ENCODE assay signal across 8 mouse cellular contexts in the genomic region with DNA sequence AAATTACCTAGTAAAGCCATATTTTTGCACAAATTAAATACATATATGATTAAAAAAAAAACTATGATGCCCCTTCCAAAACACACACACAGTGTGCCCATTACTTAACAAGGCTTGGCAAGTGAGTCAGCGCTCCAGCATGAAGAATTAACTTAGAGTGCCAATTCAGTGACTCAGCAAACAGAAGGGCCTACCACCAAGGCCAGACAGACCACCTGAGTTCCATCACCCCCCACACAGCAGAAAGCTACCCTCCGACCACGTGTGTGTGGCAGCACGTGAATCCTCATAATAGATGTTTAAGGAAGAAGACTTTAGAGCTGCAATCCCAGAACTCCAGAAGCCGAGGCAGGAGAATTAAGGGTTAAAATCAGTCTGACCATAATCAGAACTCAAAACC. TPM values are rescaled to one million over a fixed set of nuclear protein-coding genes. Genes with fewer than 3 reads are reported as not detected.
DNase-seq lines count a peak whose midpoint lies in the region; ATAC-seq and TF ChIP-seq lines count a peak whose summit lies in the region.

No protein-coding gene starts in this region.

- peak overlapping the region; percentile 90 for H3K4me2 ChIP-seq in CH12.LX (ENCODE audit: insufficient read depth, low read depth, poor library complexity, severe bottlenecking)
- peak overlapping the region; percentile 66 for H3K4me2 ChIP-seq in embryonic facial prominence, embryonic 15.5 days (replicated peaks)
- peak overlapping the region; percentile 88 for H3K4me2 ChIP-seq in limb, embryonic 13.5 days (replicated peaks)
- H3K4me2 ChIP-seq in stomach, embryonic 15.5 days = peak overlapping the region; percentile 61

- in situ Hi-C loops in CH12.LX (cut with MboI; ENCODE audit: low pct_ligation_motif_present, low pct_unique_long_range_greater_than_20kb, low sequenced_read_pairs) = loop anchor here (5.0 kb wide), 1 partner anchor 35 kb away; no protein-coding TSS in a partner anchor

- peaks cover 45% of the 10 kb centered on the region for H3K79me2 ChIP-seq in CH12.LX (replicated peaks; ENCODE audit: control insufficient read depth, extremely low read depth, insufficient read depth, poor library complexity, severe bottlenecking)

- no peaks in the 10 kb centered on the region for H3K27me3 ChIP-seq in CH12.LX (replicated peaks)
- H3K27me3 ChIP-seq in embryonic facial prominence, embryonic 15.5 days = no peaks in the 10 kb centered on the region
- H3K27me3 ChIP-seq in limb, embryonic 13.5 days = no peaks in the 10 kb centered on the region
- no peaks in the 10 kb centered on the region for H3K27me3 ChIP-seq in stomach, embryonic 15.5 days (replicated peaks)

- TF ChIP-seq EP300 in CH12.LX (IDR thresholded peaks at IDR 0.05; ENCODE audit: low read length) = no peak

- peaks cover 0 to 32% of the 10 kb centered on the region in 2 experiments; a peak in 2 of 4 replicates for H3K4me1 ChIP-seq in CH12.LX (ENCODE audit: control insufficient read depth in 1 of 2, insufficient read depth in 2 of 2)
- H3K4me1 ChIP-seq in embryonic facial prominence, embryonic 15.5 days = peaks cover 10% of the 10 kb centered on the region
- peaks cover 13% of the 10 kb centered on the region for H3K4me1 ChIP-seq in limb, embryonic 13.5 days
- H3K4me1 ChIP-seq in stomach, embryonic 15.5 days = peaks cover 7% of the 10 kb centered on the region; the same call in 1 of the 2 replicates

- peak; percentile 19 for DNase-seq in embryo, embryonic 10.5 days (ENCODE audit: low spot score)
- no peak for DNase-seq in embryo, embryonic 10 days (ENCODE audit: low spot score)
- DNase-seq in CH12.LX (ENCODE audit: extremely low read depth) = peak; percentile 56
- DNase-seq in cerebellum, postnatal 36 days = no peak
- DNase-seq in yolk sac, embryonic 10.5 days (ENCODE audit: low spot score) = no peak

- dilution Hi-C loops in CH12.LX (cut with MboI; ENCODE audit: extremely low pct_ligation_motif_present, extremely low pct_unique_long_range_greater_than_20kb, low sequenced_read_pairs) = no loop called here

- WGBS in embryonic facial prominence, embryonic 15.5 days = 29% methylated on average over 5 of the region's 5 CpGs
- whole genome bisulfite sequencing in limb, embryonic 13.5 days = 32% methylated on average over 5 of the region's 5 CpGs
- 21% methylated on average over 5 of the region's 5 CpGs for WGBS in stomach, embryonic 15.5 days

- TF ChIP-seq POLR2A in CH12.LX (IDR thresholded peaks at IDR 0.05; ENCODE audit: low read depth, low read length) = no peak; the same call in 1 of the 2 replicates

- H3K9ac ChIP-seq in CH12.LX (ENCODE audit: insufficient read depth, low read depth) = peak overlapping the region; percentile 72
- no peak overlapping the region for H3K9ac ChIP-seq in embryonic facial prominence, embryonic 15.5 days
- peak overlapping the region; percentile 90 for H3K9ac ChIP-seq in limb, embryonic 13.5 days
- H3K9ac ChIP-seq in stomach, embryonic 15.5 days = no peak overlapping the region

- H3K27ac ChIP-seq in CH12.LX (ENCODE audit: insufficient read depth, low read depth) = no peak overlapping the region
- no peak overlapping the region for H3K27ac ChIP-seq in embryonic facial prominence, embryonic 15.5 days (replicated peaks)
- no peak overlapping the region for H3K27ac ChIP-seq in limb, embryonic 13.5 days
- H3K27ac ChIP-seq in stomach, embryonic 15.5 days = no peak overlapping the region

- no peak for TF ChIP-seq CTCF in CH12.LX (conservative IDR thresholded peaks at IDR 0.05 in 1 of 2, IDR thresholded peaks at IDR 0.05 in 1 of 2; ENCODE audit: low read depth in 2 of 2, low read length in 2 of 2)

- no peak for TF ChIP-seq RAD21 in CH12.LX (IDR thresholded peaks at IDR 0.05; ENCODE audit: low read depth, low read length)

- H3K4me3 ChIP-seq in CH12.LX (replicated peaks in 1 of 3; ENCODE audit: low read depth in 2 of 3, low read length in 2 of 3, poor library complexity in 1 of 3) = peak overlapping the region; percentile 60 to 90 (median 73)
- H3K4me3 ChIP-seq in embryonic facial prominence, embryonic 15.5 days (replicated peaks) = peak overlapping the region; percentile 89
- H3K4me3 ChIP-seq in limb, embryonic 13.5 days = peak overlapping the region; percentile 82
- peak overlapping the region; percentile 91 for H3K4me3 ChIP-seq in stomach, embryonic 15.5 days (replicated peaks)

- ATAC-seq in embryonic facial prominence, embryonic 15.5 days (ENCODE audit: insufficient number of reproducible peaks, low FRiP score, low TSS enrichment, low read depth) = no peak
- no peak for ATAC-seq in limb, embryonic 13.5 days (ENCODE audit: low FRiP score, low read depth)
- no peak for ATAC-seq in stomach, embryonic 15.5 days (ENCODE audit: insufficient read depth, low FRiP score, low read depth)

- H3K36me3 ChIP-seq in CH12.LX (replicated peaks in 1 of 2; ENCODE audit: control insufficient read depth in 1 of 2, insufficient read depth in 1 of 2, low read length in 1 of 2) = peaks cover 31 to 46% of the 10 kb centered on the region in 2 experiments
- peaks cover 37% of the 10 kb centered on the region for H3K36me3 ChIP-seq in embryonic facial prominence, embryonic 15.5 days
- H3K36me3 ChIP-seq in limb, embryonic 13.5 days = peaks cover 48% of the 10 kb centered on the region
- H3K36me3 ChIP-seq in stomach, embryonic 15.5 days = peaks cover 25% of the 10 kb centered on the region

- H3K9me3 ChIP-seq in CH12.LX (replicated peaks; ENCODE audit: low read length) = no peaks in the 10 kb centered on the region
- no peaks in the 10 kb centered on the region for H3K9me3 ChIP-seq in embryonic facial prominence, embryonic 15.5 days (replicated peaks)
- no peaks in the 10 kb centered on the region for H3K9me3 ChIP-seq in limb, embryonic 13.5 days
- H3K9me3 ChIP-seq in stomach, embryonic 15.5 days = no peaks in the 10 kb centered on the region

TF ChIP-seq in CH12.LX, 34 proteins besides CTCF, POLR2A, EP300 and RAD21:
- TF ChIP-seq MAX (IDR thresholded peaks at IDR 0.05; ENCODE audit: low read length) (peak; percentile 88), ETS1 (conservative IDR thresholded peaks at IDR 0.05; ENCODE audit: low read depth, low read length) (no peak), MAFK (IDR thresholded peaks at IDR 0.05; ENCODE audit: insufficient replicate concordance, low read length) (peak; percentile 66; the same call in 1 of the 2 replicates), ZNF384 (IDR thresholded peaks at IDR 0.05; ENCODE audit: low read depth, low read length) (no peak), BHLHE40 (IDR thresholded peaks at IDR 0.05; ENCODE audit: low read depth, low read length) (peak; percentile 62), MXI1 (IDR thresholded peaks at IDR 0.05; ENCODE audit: low read depth, low read length) (peak; percentile 61), MYC (IDR thresholded peaks at IDR 0.05; ENCODE audit: low read depth, low read length) (peak; percentile 95), SIN3A (IDR thresholded peaks at IDR 0.05; ENCODE audit: low read length) (peak; percentile 55; the same call in 1 of the 2 replicates)

RNA-seq across cellular contexts. Expression of gene Kansl2, which starts 1.8 kb away (rescaled TPM):
- 59.6 and 84.7 TPM in 2 replicates for total RNA-seq in CH12.LX (2012; rRNA removed)
- total RNA-seq in CH12.LX (2014; rRNA removed) = 101 and 103 TPM in 2 replicates
- polyA plus RNA-seq in CH12.LX (2012; ENCODE audit: insufficient read length, low read depth) = 111 and 125 TPM in 2 replicates
- 99.6 and 101 TPM in 2 replicates for polyA plus RNA-seq in embryonic facial prominence, embryonic 15.5 days (2015; fragmentation: Nextera tagmentation; extraction: Ambion mirVana)
- polyA plus RNA-seq in limb, embryonic 13.5 days (2015; fragmentation: Nextera tagmentation; extraction: Ambion mirVana) = 139 and 147 TPM in 2 replicates
- polyA plus RNA-seq in stomach, embryonic 15.5 days (2015; fragmentation: Nextera tagmentation; extraction: Ambion mirVana) = 79.4 and 86.7 TPM in 2 replicates

RNA-seq across cellular contexts. Expression of gene Ccnt1, which starts 38.4 kb away (rescaled TPM):
- 36.8 and 42.1 TPM in 2 replicates for total RNA-seq in CH12.LX (2012; rRNA removed)
- 38.1 and 41.3 TPM in 2 replicates for total RNA-seq in CH12.LX (2014; rRNA removed)
- polyA plus RNA-seq in CH12.LX (2012; ENCODE audit: insufficient read length, low read depth) = 62.1 and 73.3 TPM in 2 replicates
- polyA plus RNA-seq in embryonic facial prominence, embryonic 15.5 days (2015; fragmentation: Nextera tagmentation; extraction: Ambion mirVana) = 54.7 and 57.5 TPM in 2 replicates
- 57.7 and 62.1 TPM in 2 replicates for polyA plus RNA-seq in limb, embryonic 13.5 days (2015; fragmentation: Nextera tagmentation; extraction: Ambion mirVana)
- 46.7 and 48.6 TPM in 2 replicates for polyA plus RNA-seq in stomach, embryonic 15.5 days (2015; fragmentation: Nextera tagmentation; extraction: Ambion mirVana)

RNA-seq across cellular contexts. Expression of gene 4930415O20Rik, which starts 38.5 kb away (rescaled TPM):
- not detected in 2 replicates for total RNA-seq in CH12.LX (2012; rRNA removed)
- not detected in 2 replicates for total RNA-seq in CH12.LX (2014; rRNA removed)
- not detected in 2 replicates for polyA plus RNA-seq in CH12.LX (2012; ENCODE audit: insufficient read length, low read depth)
- polyA plus RNA-seq in embryonic facial prominence, embryonic 15.5 days (2015; fragmentation: Nextera tagmentation; extraction: Ambion mirVana) = 0.43 TPM in 1 of 2 replicates, not detected in the other
- not detected in 2 replicates for polyA plus RNA-seq in limb, embryonic 13.5 days (2015; fragmentation: Nextera tagmentation; extraction: Ambion mirVana)
- 0.43 TPM in 1 of 2 replicates, not detected in the other for polyA plus RNA-seq in stomach, embryonic 15.5 days (2015; fragmentation: Nextera tagmentation; extraction: Ambion mirVana)

RNA-seq across cellular contexts. Expression of gene Olfr279, which starts 40.1 kb away (rescaled TPM):
- not detected in 2 replicates for total RNA-seq in CH12.LX (2012; rRNA removed)
- not detected in 2 replicates for total RNA-seq in CH12.LX (2014; rRNA removed)
- polyA plus RNA-seq in CH12.LX (2012; ENCODE audit: insufficient read length, low read depth) = 0.07 TPM in 1 of 2 replicates, not detected in the other
- 0.03 TPM in 1 of 2 replicates, not detected in the other for polyA plus RNA-seq in embryonic facial prominence, embryonic 15.5 days (2015; fragmentation: Nextera tagmentation; extraction: Ambion mirVana)
- not detected in 2 replicates for polyA plus RNA-seq in limb, embryonic 13.5 days (2015; fragmentation: Nextera tagmentation; extraction: Ambion mirVana)
- polyA plus RNA-seq in stomach, embryonic 15.5 days (2015; fragmentation: Nextera tagmentation; extraction: Ambion mirVana) = not detected in 2 replicates

RNA-seq across cellular contexts. Expression of gene Lalba, which starts 49.8 kb away (rescaled TPM):
- not detected in 2 replicates for total RNA-seq in CH12.LX (2012; rRNA removed)
- total RNA-seq in CH12.LX (2014; rRNA removed) = not detected in 2 replicates
- polyA plus RNA-seq in CH12.LX (2012; ENCODE audit: insufficient read length, low read depth) = not detected in 2 replicates
- not detected in 2 replicates for polyA plus RNA-seq in embryonic facial prominence, embryonic 15.5 days (2015; fragmentation: Nextera tagmentation; extraction: Ambion mirVana)
- polyA plus RNA-seq in limb, embryonic 13.5 days (2015; fragmentation: Nextera tagmentation; extraction: Ambion mirVana) = 0.19 TPM in 1 of 2 replicates, not detected in the other
- 0.23 TPM in 1 of 2 replicates, not detected in the other for polyA plus RNA-seq in stomach, embryonic 15.5 days (2015; fragmentation: Nextera tagmentation; extraction: Ambion mirVana)

Comparison
In these comparisons a context has a peak if more than half of its experiments do, and no peak if none do; other contexts are left out.
1. DNase-seq: peak in embryo, embryonic 10.5 days (single experiment) and CH12.LX (single experiment); none in embryo, embryonic 10 days (single experiment), cerebellum, postnatal 36 days (0 of 2) and yolk sac, embryonic 10.5 days (single experiment).
2. H3K9ac ChIP-seq: peak in CH12.LX (single experiment) and limb, embryonic 13.5 days (single experiment); none in embryonic facial prominence, embryonic 15.5 days (single experiment) and stomach, embryonic 15.5 days (single experiment).
3. Peak in every context shown above with its lines, with median percentiles within 50 percentile points of each other: H3K4me2 ChIP-seq and H3K4me3 ChIP-seq.